Mouse (Mus musculus) G1E (cell line): ENCODE data around the gene Nme2.

ENCODE experiments used
- CTCF ChIP-seq: IDR thresholded peaks from 2 replicates; pipeline ENCODE4 v1.5.1; 2012; ENCODE audit warnings: low read depth, low read length, inconsistent platforms, mixed read lengths
- GATA1 ChIP-seq: IDR thresholded peaks from 2 replicates; pipeline ENCODE4 v1.6.1; 2012; ENCODE audit warnings: borderline replicate concordance, low read length, inconsistent platforms, mixed read lengths
- GATA2 ChIP-seq: IDR thresholded peaks from 2 replicates; pipeline ENCODE4 v1.6.1; 2012; ENCODE audit warnings: low read depth, low read length, inconsistent platforms, borderline replicate concordance
- POLR2AphosphoS5 ChIP-seq: IDR thresholded peaks from 2 replicates; pipeline ENCODE4 v1.6.1; 2012; ENCODE audit warnings: low read depth, low read length, inconsistent platforms; ENCODE audit not compliant: insufficient replicate concordance
- TAL1 ChIP-seq: conservative IDR thresholded peaks from 2 replicates; pipeline ENCODE4 v1.6.1; 2012; ENCODE audit warnings: low read depth, low read length, inconsistent platforms, mixed read lengths

- TF ChIP-seq CTCF (no peak), GATA2 (no peak), POLR2AphosphoS5 (no peak), TAL1 (no peak), GATA1 (no peak)
These were observed 41.2 kb upstream of the Nme2 start for GRCm38 (mm10) chr11:93997141-93997775.
